ENCODE assay signal across 1 mouse cellular context in the genomic region with DNA sequence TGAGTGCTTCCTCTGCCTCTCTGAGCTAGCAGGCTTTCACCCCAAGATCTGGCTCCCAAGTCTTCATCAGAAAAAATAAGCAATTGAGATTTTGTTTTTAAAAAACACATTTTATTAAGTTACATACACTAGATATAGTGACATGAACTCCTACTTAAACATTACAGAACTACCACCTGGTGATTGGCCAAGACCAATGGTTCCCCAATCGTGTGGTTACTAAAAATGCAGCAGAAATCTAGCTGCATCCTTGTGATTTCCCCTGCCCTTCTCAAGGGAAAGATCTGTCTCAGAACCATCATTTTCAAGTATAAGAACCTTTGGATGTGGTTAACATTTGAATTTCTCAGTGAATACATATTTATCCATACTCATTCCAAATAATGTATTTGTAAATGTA.
TF ChIP-seq lines count a peak whose summit lies in the region.

No protein-coding gene starts in this region.

TF ChIP-seq in CH12.LX, 34 proteins besides CTCF, POLR2A, EP300 and RAD21:
- no peak for TF ChIP-seq BHLHE40 (IDR thresholded peaks at IDR 0.05; ENCODE audit: low read depth, low read length)
- no peak for TF ChIP-seq UBTF (IDR thresholded peaks at IDR 0.05; ENCODE audit: low read depth, low read length)
- no peak for TF ChIP-seq MXI1 (IDR thresholded peaks at IDR 0.05; ENCODE audit: low read depth, low read length)
- TF ChIP-seq POLR2AphosphoS2 (IDR thresholded peaks at IDR 0.05; ENCODE audit: low read depth, low read length), result no peak
- TF ChIP-seq PAX5 (IDR thresholded peaks at IDR 0.05; ENCODE audit: low read length), result no peak
- TF ChIP-seq KAT2A (IDR thresholded peaks at IDR 0.05; ENCODE audit: insufficient replicate concordance, low read length), result no peak
- TF ChIP-seq GABPA (IDR thresholded peaks at IDR 0.05; ENCODE audit: insufficient replicate concordance, low read depth, low read length), result no peak
- no peak for TF ChIP-seq RCOR1 (conservative IDR thresholded peaks at IDR 0.05; ENCODE audit: low read depth, low read length)
- TF ChIP-seq TBP (conservative IDR thresholded peaks at IDR 0.05; ENCODE audit: low read depth, low read length), result no peak
- no peak for TF ChIP-seq MYC (IDR thresholded peaks at IDR 0.05; ENCODE audit: low read depth, low read length)
- no peak for TF ChIP-seq MAFK (IDR thresholded peaks at IDR 0.05; ENCODE audit: insufficient replicate concordance, low read length)
TF ChIP-seq in CH12.LX: peak in this region for 0.
